Mouse (Mus musculus) bone marrow, adult 2 months (tissue): Measurements from ENCODE around the gene Pdzd3. TPM values are rescaled to one million over a fixed set of nuclear protein-coding genes. Genes with fewer than 3 reads are reported as not detected.
"Not testable (repeated sequence)": the region's sequence is repeated elsewhere in the genome, so short reads cannot be mapped to it uniquely, and the experiment has no call there.

Experiments
- H3K27ac ChIP-seq: fragments of 200-500 bp; 2 replicates; pipeline ENCODE4 v1.5.1; 2012; ENCODE audit warnings: low read depth, mild to moderate bottlenecking, control low read depth, inconsistent platforms, low read length; ENCODE audit not compliant: control insufficient read depth, poor library complexity, insufficient read depth
- H3K4me1 ChIP-seq: fragments of 200-500 bp; 2 replicates; pipeline ENCODE4 v1.6.1; 2011; ENCODE audit warnings: low read length; ENCODE audit not compliant: control insufficient read depth, insufficient read depth
- H3K4me3 ChIP-seq: fragments of 200-500 bp; replicated peaks from 2 replicates; pipeline ENCODE3; 2011; ENCODE audit warnings: mild to moderate bottlenecking, low read depth, low read length, control low read depth; ENCODE audit not compliant: control insufficient read depth
- CTCF ChIP-seq: fragments of 200-500 bp; IDR thresholded peaks from 2 replicates; pipeline ENCODE4 v1.5.1; 2011; ENCODE audit warnings: low read length, control low read depth; ENCODE audit not compliant: control insufficient read depth, insufficient read depth
- POLR2A ChIP-seq: fragments of 200-500 bp; IDR thresholded peaks from 2 replicates; pipeline ENCODE4 v1.6.1; 2011; ENCODE audit warnings: low read depth, mild to moderate bottlenecking, control low read depth, low read length, borderline replicate concordance; ENCODE audit not compliant: control insufficient read depth
- WGBS: fragments of 180-500 bp; shearing (Covaris S2); methylation state at CpG from one replicate; pipeline ENCODE4 v1.1.7; 2018; 5-methylcytosine and 5-hydroxymethylcytosine counted together
- polyA plus RNA-seq: library from polyadenylated mRNA; stranded (reverse); fragments of >200 nt; gene quantifications from 2 replicates; pipeline ENCODE4 v1.2.4, GENCODE M21; 2011; ENCODE audit warnings: low replicate concordance; ENCODE audit not compliant: missing spikeins, insufficient read depth, insufficient read length

The Pdzd3 gene
- 2.7 and 7.3 TPM in 2 replicates for polyA plus RNA-seq

GRCm38 (mm10) chr9:44251314-44251713 lies at the start of gene Pdzd3:
Gene Pdzd3, minus strand, starts transcription at chr9:44251471.
- peaks cover 6% of the 10 kb centered on the region for H3K4me1 ChIP-seq

GRCm38 (mm10) chr9:44300001-44300400 lies 48.7 kb upstream of the Pdzd3 start:
- not testable (repeated sequence) for H3K4me3 ChIP-seq, H3K4me1 ChIP-seq, H3K27ac ChIP-seq
- WGBS, result 77% methylated on average over 3 of the region's 3 CpGs

More at GRCm38 (mm10) chr9:44251314-44251713, at the start of gene Pdzd3:
- WGBS, result 81% methylated on average over 10 of the region's 10 CpGs
- Histone ChIP-seq H3K27ac (no peak within 1 kb of the TSS), H3K4me3 (no peak within 1 kb of the TSS)
- no peak for TF ChIP-seq POLR2A
- TF ChIP-seq CTCF, result no peak

GRCm38 (mm10) chr9:44292490-44292889 lies 41.2 kb upstream of the Pdzd3 start:
- Histone ChIP-seq H3K4me1 (no peaks in the 10 kb centered on the region; the same call in 1 of the 2 replicates), H3K27ac (no peak overlapping the region), H3K4me3 (no peak overlapping the region)
- 68% methylated on average over 3 of the region's 3 CpGs for WGBS
- peak; percentile 76 for TF ChIP-seq CTCF
- no peak for TF ChIP-seq POLR2A

- Histone ChIP-seq H3K4me1 (no peaks in the 10 kb centered on the region; the same call in 1 of the 2 replicates), H3K4me3 (no peak overlapping the region), H3K27ac (peak overlapping the region; percentile 61)
- TF ChIP-seq CTCF, result no peak
- WGBS, result 34% methylated on average over 11 of the region's 11 CpGs
Observed at GRCm38 (mm10) chr9:44288959-44289291, 37.7 kb upstream of the Pdzd3 start.

GRCm38 (mm10) chr9:44288076-44288958 lies 37.0 kb upstream of the Pdzd3 start, which contains the start of gene Abcg4:
Gene Abcg4, minus strand, starts transcription at chr9:44288615.
- H3K4me1 ChIP-seq, result no peaks in the 10 kb centered on the region; the same call in 1 of the 2 replicates
- TF ChIP-seq POLR2A (peak; percentile 46; the same call in 1 of the 2 replicates), CTCF (no peak)
- WGBS, result 3% methylated on average over 38 of the region's 38 CpGs
- H3K27ac ChIP-seq, result peak within 1 kb of the TSS; percentile 71
- peak within 1 kb of the TSS; percentile 87 for H3K4me3 ChIP-seq

- WGBS, result 3% methylated on average over 47 of the region's 47 CpGs
- H3K4me3 ChIP-seq, result peak overlapping the region; percentile 87
- peak overlapping the region; percentile 71 for H3K27ac ChIP-seq
- no peaks in the 10 kb centered on the region; the same call in 1 of the 2 replicates for H3K4me1 ChIP-seq
- no peak for TF ChIP-seq CTCF
- TF ChIP-seq POLR2A, result peak; percentile 64; the same call in 1 of the 2 replicates
Observed at GRCm38 (mm10) chr9:44287401-44288075, 36.3 kb upstream of the Pdzd3 start.

- 10% methylated on average over 11 of the region's 11 CpGs for WGBS
- no peak for TF ChIP-seq CTCF
- TF ChIP-seq POLR2A, result no peak
- no peaks in the 10 kb centered on the region; the same call in 1 of the 2 replicates for H3K4me1 ChIP-seq
- H3K4me3 ChIP-seq, result peak overlapping the region; percentile 87
- H3K27ac ChIP-seq, result peak overlapping the region; percentile 71
Observed at GRCm38 (mm10) chr9:44287003-44287400, 35.7 kb upstream of the Pdzd3 start.

GRCm38 (mm10) chr9:44286256-44286850 lies 35.1 kb upstream of the Pdzd3 start:
- no peak for TF ChIP-seq CTCF
- no peaks in the 10 kb centered on the region; the same call in 1 of the 2 replicates for H3K4me1 ChIP-seq
- peak overlapping the region; percentile 73 for H3K4me3 ChIP-seq
- peak overlapping the region; percentile 54 for H3K27ac ChIP-seq
- 7% methylated on average over 6 of the region's 6 CpGs for WGBS
